Mouse (Mus musculus): ENCODE data around the gene Pmepa1. TPM values are rescaled to one million over a fixed set of nuclear protein-coding genes. Genes with fewer than 3 reads are reported as not detected.

Pmepa1 gene
- polyA plus RNA-seq, 1 experiment = 25.1 TPM

- Histone ChIP-seq H3K4me1 (ENCODE audit: control insufficient read depth, insufficient read depth, low read length) (peaks cover 3% of the 10 kb centered on the region), H3K27me3 (ENCODE audit: control insufficient read depth, insufficient read depth, low read length, poor library complexity, severe bottlenecking) (no peaks in the 10 kb centered on the region), H3K4me3 (ENCODE audit: low read depth, low read length) (no peak overlapping the region), H3K36me3 (ENCODE audit: control insufficient read depth, insufficient read depth, low read length, poor library complexity, severe bottlenecking) (no peaks in the 10 kb centered on the region), H3K27ac (ENCODE audit: insufficient read depth, low read length) (no peak overlapping the region), H3K9ac (ENCODE audit: low read depth, poor library complexity, severe bottlenecking) (no peak overlapping the region), H3K9me3 (replicated peaks; ENCODE audit: control insufficient read depth, insufficient read depth, low read length, poor library complexity, severe bottlenecking) (no peaks in the 10 kb centered on the region)
- TF ChIP-seq EP300 (IDR thresholded peaks at IDR 0.05; ENCODE audit: insufficient read depth, low read depth, low read length) (no peak), POLR2A (IDR thresholded peaks at IDR 0.05; ENCODE audit: insufficient read depth, low read length) (no peak), CTCF (IDR thresholded peaks at IDR 0.05; ENCODE audit: low read depth, low read length) (peak; percentile 83)
These were observed 56.9 kb downstream of the Pmepa1 start for GRCm38 (mm10) chr2:173219256-173219954.

GRCm38 (mm10) chr2:173218416-173219141 is 57.8 kb downstream of the Pmepa1 start, which contains the start of gene Zbp1:
Zbp1 (minus strand) TSS chr2:173218923.
- no peak for TF ChIP-seq CTCF (IDR thresholded peaks at IDR 0.05; ENCODE audit: low read depth, low read length)
- TF ChIP-seq EP300 (IDR thresholded peaks at IDR 0.05; ENCODE audit: insufficient read depth, low read depth, low read length) = peak; percentile 66
- no peak within 1 kb of the TSS for H3K9ac ChIP-seq (ENCODE audit: low read depth, poor library complexity, severe bottlenecking)
- no peaks in the 10 kb centered on the region for H3K9me3 ChIP-seq (replicated peaks; ENCODE audit: control insufficient read depth, insufficient read depth, low read length, poor library complexity, severe bottlenecking)
- peaks cover 3% of the 10 kb centered on the region for H3K4me1 ChIP-seq (ENCODE audit: control insufficient read depth, insufficient read depth, low read length)
- no peak within 1 kb of the TSS for H3K27ac ChIP-seq (ENCODE audit: insufficient read depth, low read length)
- no peaks in the 10 kb centered on the region for H3K36me3 ChIP-seq (ENCODE audit: control insufficient read depth, insufficient read depth, low read length, poor library complexity, severe bottlenecking)
- H3K27me3 ChIP-seq (ENCODE audit: control insufficient read depth, insufficient read depth, low read length, poor library complexity, severe bottlenecking) = no peaks in the 10 kb centered on the region
- no peak within 1 kb of the TSS for H3K4me3 ChIP-seq (ENCODE audit: low read depth, low read length)

- TF ChIP-seq POLR2A (IDR thresholded peaks at IDR 0.05; ENCODE audit: insufficient read depth, low read length) (no peak), CTCF (IDR thresholded peaks at IDR 0.05; ENCODE audit: low read depth, low read length) (no peak), EP300 (IDR thresholded peaks at IDR 0.05; ENCODE audit: insufficient read depth, low read depth, low read length) (no peak)
- H3K27ac ChIP-seq (ENCODE audit: insufficient read depth, low read length) = no peak overlapping the region
These were observed 58.5 kb downstream of the Pmepa1 start for GRCm38 (mm10) chr2:173217763-173218258.

GRCm38 (mm10) chr2:173217246-173217645 is 59.1 kb downstream of the Pmepa1 start:
- TF ChIP-seq CTCF (IDR thresholded peaks at IDR 0.05; ENCODE audit: low read depth, low read length) (no peak), EP300 (IDR thresholded peaks at IDR 0.05; ENCODE audit: insufficient read depth, low read depth, low read length) (no peak), POLR2A (IDR thresholded peaks at IDR 0.05; ENCODE audit: insufficient read depth, low read length) (no peak)
- Histone ChIP-seq H3K4me3 (ENCODE audit: low read depth, low read length) (no peak overlapping the region), H3K27me3 (ENCODE audit: control insufficient read depth, insufficient read depth, low read length, poor library complexity, severe bottlenecking) (no peaks in the 10 kb centered on the region), H3K9me3 (replicated peaks; ENCODE audit: control insufficient read depth, insufficient read depth, low read length, poor library complexity, severe bottlenecking) (no peaks in the 10 kb centered on the region), H3K27ac (ENCODE audit: insufficient read depth, low read length) (no peak overlapping the region), H3K9ac (ENCODE audit: low read depth, poor library complexity, severe bottlenecking) (no peak overlapping the region), H3K36me3 (ENCODE audit: control insufficient read depth, insufficient read depth, low read length, poor library complexity, severe bottlenecking) (no peaks in the 10 kb centered on the region), H3K4me1 (ENCODE audit: control insufficient read depth, insufficient read depth, low read length) (peaks cover 3% of the 10 kb centered on the region)

More at GRCm38 (mm10) chr2:173217763-173218258, 58.5 kb downstream of the Pmepa1 start:
- Histone ChIP-seq H3K9me3 (replicated peaks; ENCODE audit: control insufficient read depth, insufficient read depth, low read length, poor library complexity, severe bottlenecking) (no peaks in the 10 kb centered on the region), H3K4me1 (ENCODE audit: control insufficient read depth, insufficient read depth, low read length) (peaks cover 3% of the 10 kb centered on the region), H3K4me3 (ENCODE audit: low read depth, low read length) (no peak overlapping the region), H3K27me3 (ENCODE audit: control insufficient read depth, insufficient read depth, low read length, poor library complexity, severe bottlenecking) (no peaks in the 10 kb centered on the region), H3K9ac (ENCODE audit: low read depth, poor library complexity, severe bottlenecking) (no peak overlapping the region), H3K36me3 (ENCODE audit: control insufficient read depth, insufficient read depth, low read length, poor library complexity, severe bottlenecking) (no peaks in the 10 kb centered on the region)

- Histone ChIP-seq H3K9me3 (replicated peaks; ENCODE audit: control insufficient read depth, insufficient read depth, low read length, poor library complexity, severe bottlenecking) (no peaks in the 10 kb centered on the region), H3K27ac (ENCODE audit: insufficient read depth, low read length) (no peak overlapping the region), H3K4me1 (ENCODE audit: control insufficient read depth, insufficient read depth, low read length) (peaks cover 3% of the 10 kb centered on the region), H3K4me3 (ENCODE audit: low read depth, low read length) (no peak overlapping the region), H3K9ac (ENCODE audit: low read depth, poor library complexity, severe bottlenecking) (no peak overlapping the region), H3K27me3 (ENCODE audit: control insufficient read depth, insufficient read depth, low read length, poor library complexity, severe bottlenecking) (no peaks in the 10 kb centered on the region), H3K36me3 (ENCODE audit: control insufficient read depth, insufficient read depth, low read length, poor library complexity, severe bottlenecking) (no peaks in the 10 kb centered on the region)
- TF ChIP-seq POLR2A (IDR thresholded peaks at IDR 0.05; ENCODE audit: insufficient read depth, low read length) = no peak
- no peak for TF ChIP-seq EP300 (IDR thresholded peaks at IDR 0.05; ENCODE audit: insufficient read depth, low read depth, low read length)
- TF ChIP-seq CTCF (IDR thresholded peaks at IDR 0.05; ENCODE audit: low read depth, low read length) = no peak
These were observed 59.5 kb downstream of the Pmepa1 start for GRCm38 (mm10) chr2:173216840-173217239.

- Histone ChIP-seq H3K27me3 (ENCODE audit: control insufficient read depth, insufficient read depth, low read length, poor library complexity, severe bottlenecking) (no peaks in the 10 kb centered on the region), H3K4me1 (ENCODE audit: control insufficient read depth, insufficient read depth, low read length) (no peaks in the 10 kb centered on the region), H3K9me3 (replicated peaks; ENCODE audit: control insufficient read depth, insufficient read depth, low read length, poor library complexity, severe bottlenecking) (no peaks in the 10 kb centered on the region), H3K9ac (ENCODE audit: low read depth, poor library complexity, severe bottlenecking) (no peak overlapping the region), H3K27ac (ENCODE audit: insufficient read depth, low read length) (no peak overlapping the region), H3K4me3 (ENCODE audit: low read depth, low read length) (no peak overlapping the region), H3K36me3 (ENCODE audit: control insufficient read depth, insufficient read depth, low read length, poor library complexity, severe bottlenecking) (no peaks in the 10 kb centered on the region)
- TF ChIP-seq EP300 (IDR thresholded peaks at IDR 0.05; ENCODE audit: insufficient read depth, low read depth, low read length) (no peak), POLR2A (IDR thresholded peaks at IDR 0.05; ENCODE audit: insufficient read depth, low read length) (no peak), CTCF (IDR thresholded peaks at IDR 0.05; ENCODE audit: low read depth, low read length) (no peak)
These were observed 64.1 kb downstream of the Pmepa1 start for GRCm38 (mm10) chr2:173212227-173212626.
